Mouse (Mus musculus) frontal cortex, postnatal 25 days (tissue): ENCODE results near the gene Aprt.

ENCODE experiments used
- DNase-seq, 2 experiments: peaks; one replicate each; pipeline ENCODE4 v3.0.0; 2022; ENCODE audit warnings: low spot score in 2 of 2

Gene Aprt

DNA sequence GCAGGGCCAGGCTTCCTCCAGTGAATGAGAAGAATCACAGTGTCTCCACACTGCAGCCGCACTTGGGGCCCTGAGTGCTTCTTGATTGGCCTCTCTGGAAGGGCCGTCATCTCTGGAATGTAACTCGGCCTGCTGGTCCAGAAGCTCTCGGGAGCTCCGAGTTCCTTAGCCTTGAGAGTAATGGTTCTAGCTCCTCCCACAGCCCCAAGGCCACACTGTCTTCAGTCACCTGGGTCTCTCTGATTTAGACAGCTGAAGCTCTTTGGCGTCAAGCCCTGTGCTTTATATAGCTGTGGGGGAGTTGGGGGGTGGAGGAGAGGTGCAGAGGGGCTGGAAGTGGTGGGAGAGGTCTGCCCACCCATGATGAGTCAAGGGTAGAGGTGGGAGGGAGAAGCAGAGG is 39.7 kb downstream of the Aprt start:
- no peak for DNase-seq

DNA sequence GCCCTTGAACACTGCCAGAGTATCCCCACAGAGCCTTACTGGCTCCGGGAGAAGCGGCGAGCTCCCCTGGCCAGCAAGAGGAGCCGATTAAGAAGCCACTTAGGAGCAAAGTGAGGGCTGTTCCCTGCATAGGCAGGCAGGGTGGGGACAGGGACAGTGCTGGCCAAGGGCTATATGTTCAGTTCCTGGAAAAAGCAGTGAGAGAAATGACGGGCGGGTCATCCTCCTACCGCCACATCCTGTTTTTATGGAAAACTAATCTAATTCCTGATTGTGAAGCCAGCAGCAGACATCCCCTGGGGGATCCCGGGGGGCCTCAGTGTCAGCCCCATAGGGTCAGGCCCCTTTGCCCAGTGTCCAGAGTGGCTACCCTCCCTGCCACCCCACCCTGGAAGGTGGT is 45.4 kb downstream of the Aprt start:
- DNase-seq = no peak

DNA sequence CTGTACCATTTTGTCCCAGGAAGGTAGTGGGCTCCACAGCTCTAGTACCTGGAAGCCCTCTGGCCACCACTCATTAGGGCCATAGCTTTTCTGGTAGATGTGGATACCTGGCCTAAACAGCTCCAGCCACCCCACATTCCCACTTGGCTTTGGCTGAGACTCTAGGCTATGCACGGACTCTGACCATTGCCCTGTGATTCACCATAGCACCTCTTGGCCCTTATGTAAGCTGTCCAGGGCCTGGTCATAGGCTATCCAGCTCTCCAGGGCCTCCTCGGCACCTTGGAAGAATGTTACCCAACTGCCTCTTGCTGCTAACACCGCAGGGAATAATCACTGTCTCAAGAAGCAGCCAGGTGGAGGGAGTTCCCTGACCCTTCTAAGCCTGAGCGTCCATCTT is 47.5 kb downstream of the Aprt start:
- DNase-seq = no peak

DNA sequence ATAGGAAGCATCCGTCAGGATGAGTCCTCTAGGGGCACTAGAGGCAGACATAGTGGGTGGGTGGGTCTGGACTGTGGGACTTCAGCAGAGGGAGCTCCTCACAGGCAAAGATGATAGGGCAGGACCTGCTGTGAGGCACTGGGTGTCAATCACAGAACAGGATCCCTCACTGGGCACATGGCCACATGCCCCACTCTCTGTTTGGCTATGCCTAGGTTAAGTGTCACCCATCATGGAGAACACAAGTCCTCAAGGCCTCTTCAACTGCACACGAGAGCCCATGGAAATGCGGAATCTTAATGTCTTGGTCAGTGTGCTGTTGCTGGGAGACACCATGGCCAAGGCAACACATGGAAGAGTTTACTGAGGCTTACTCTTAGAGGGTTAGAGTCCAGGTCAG is 48.8 kb downstream of the Aprt start:
- no peak for DNase-seq

DNA sequence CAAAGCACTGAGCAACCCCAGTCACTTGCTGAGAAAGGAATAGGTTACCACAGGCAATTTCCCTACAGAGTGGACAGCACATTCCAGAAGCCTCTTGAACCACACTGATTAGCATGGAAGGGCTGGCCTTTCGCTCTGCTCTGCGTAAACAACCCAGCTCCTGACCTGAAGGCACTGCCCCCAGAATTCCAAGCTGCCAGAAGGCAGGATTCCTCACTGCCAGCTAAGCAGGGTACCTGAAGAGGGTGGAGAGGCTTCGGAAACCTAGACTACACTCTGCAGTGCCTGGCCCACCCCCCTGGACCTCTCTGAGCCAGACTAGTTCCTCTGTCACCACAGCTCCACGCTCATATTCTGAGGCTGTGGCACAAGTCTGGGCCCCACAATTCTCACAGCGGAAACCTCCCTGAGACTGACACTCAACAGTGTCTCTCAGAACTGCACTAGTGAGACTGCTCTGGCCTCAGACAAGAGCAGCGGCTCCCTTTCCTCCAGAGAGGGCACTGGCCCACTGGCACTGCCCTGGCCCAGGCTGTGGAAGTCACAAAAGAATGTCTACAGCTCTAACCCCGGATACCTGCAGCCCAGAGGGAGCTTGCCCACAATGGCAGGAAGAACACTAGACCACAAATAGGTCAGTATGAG is 50.1 kb downstream of the Aprt start:
- DNase-seq = no peak

DNA sequence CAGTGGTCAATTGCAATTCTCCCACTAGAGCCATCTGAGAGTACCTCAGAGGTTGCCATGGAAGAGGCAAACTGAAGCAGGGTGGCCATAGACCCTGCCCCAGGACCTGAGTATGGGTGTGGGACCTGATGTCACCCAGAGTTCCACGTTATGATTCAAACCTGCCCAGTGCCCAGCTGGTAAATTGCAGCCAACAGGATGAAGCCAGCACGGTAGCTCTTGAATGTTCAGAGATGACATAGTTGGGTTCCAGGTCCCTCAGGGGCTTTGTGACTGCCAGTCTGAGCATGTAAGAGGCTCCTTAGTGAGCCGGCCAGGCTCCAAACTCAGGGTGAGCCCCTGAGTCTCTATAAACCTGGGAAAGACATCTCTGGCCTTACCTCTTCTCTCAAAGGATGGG is 50.6 kb downstream of the Aprt start:
- no peak for DNase-seq

DNA sequence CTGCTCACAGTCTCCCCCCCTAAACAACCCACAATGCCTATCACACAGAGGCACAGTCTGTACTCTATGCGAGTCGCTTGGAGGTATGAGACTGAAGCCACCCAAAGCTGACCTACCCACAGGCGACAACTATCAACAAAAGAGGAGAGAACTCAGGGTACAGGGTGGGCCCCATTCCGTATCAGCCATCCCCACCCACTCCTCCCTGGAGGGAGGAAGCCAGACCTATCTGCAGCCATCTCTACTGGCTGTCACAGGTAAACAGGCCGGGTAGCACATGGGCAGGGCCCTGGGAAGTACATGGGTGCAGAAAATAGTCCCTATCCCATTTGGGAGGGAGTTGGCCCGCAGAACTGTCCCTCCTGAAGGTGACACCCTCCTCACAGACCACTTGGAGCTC is 51.7 kb downstream of the Aprt start:
- no peak for DNase-seq
